Mouse (Mus musculus) hindbrain, embryonic 14.5 days (tissue): ENCODE measurements at regions not wholly inside any gene's neighbourhood (a gene's known extent, or its start where the extent isn't known, plus 50 kb on each side); places are given as distances from the start of the nearest gene placed in this dataset.

ENCODE experiments used
- ATAC-seq: fragments of 200-750 bp; cut with Nextera tagmentation; 2 replicates; pipeline ENCODE4 v1.8.0; 2017; ENCODE audit warnings: moderate number of reproducible peaks, mild to moderate bottlenecking, moderate TSS enrichment, moderate library complexity; ENCODE audit not compliant: low FRiP score
- DNase-seq: peaks from one replicate; pipeline ENCODE4 v3.0.0-alpha.2; 2015; ENCODE audit warnings: low spot score
- H3K27ac ChIP-seq: fragments of 300-500 bp; sonication (generic); 2 replicates; pipeline ENCODE4 v1.5.1; 2014; ENCODE audit warnings: mild to moderate bottlenecking, moderate library complexity
- H3K27me3 ChIP-seq: fragments of 300-500 bp; sonication (generic); 2 replicates; pipeline ENCODE4 v1.6.1; 2014; ENCODE audit warnings: mild to moderate bottlenecking, low read length, mixed read lengths; ENCODE audit not compliant: control insufficient read depth, insufficient read depth
- H3K36me3 ChIP-seq: fragments of 300-500 bp; sonication (generic); replicated peaks from 2 replicates; pipeline ENCODE4 v1.6.1; 2014; ENCODE audit not compliant: control insufficient read depth, insufficient read depth
- H3K4me1 ChIP-seq: fragments of 300-500 bp; sonication (generic); replicated peaks from 2 replicates; pipeline ENCODE4 v1.6.1; 2014; ENCODE audit warnings: antibody characterized with exemption, low read length, mixed read lengths; ENCODE audit not compliant: control insufficient read depth, insufficient read depth
- H3K4me2 ChIP-seq: fragments of 300-500 bp; sonication (generic); replicated peaks from 2 replicates; pipeline ENCODE4 v1.6.1; 2014; ENCODE audit warnings: mild to moderate bottlenecking, moderate library complexity
- H3K4me3 ChIP-seq: fragments of 300-500 bp; sonication (generic); replicated peaks from 2 replicates; pipeline ENCODE4 v1.5.1; 2014; ENCODE audit warnings: mild to moderate bottlenecking, low read length
- H3K9ac ChIP-seq: fragments of 300-500 bp; sonication (generic); 2 replicates; pipeline ENCODE4 v1.6.1; 2014
- H3K9me3 ChIP-seq: fragments of 300-500 bp; sonication (generic); 2 replicates; pipeline ENCODE4 v1.6.1; 2016; ENCODE audit warnings: low read length; ENCODE audit not compliant: control insufficient read depth
- WGBS: fragments of 180-500 bp; shearing (Covaris S2); extraction: QIAGEN DNeasy Blood & Tissue Kit; methylation state at CpG from one replicate; pipeline ENCODE4 v1.1.7; 2014; 5-methylcytosine and 5-hydroxymethylcytosine counted together

- H3K27ac ChIP-seq, result no peak overlapping the region
- ATAC-seq (no peak), DNase-seq (no peak)
- H3K27me3 ChIP-seq, result no peaks in the 10 kb centered on the region
- H3K4me1 ChIP-seq, result no peaks in the 10 kb centered on the region
- H3K9me3 ChIP-seq, result no peaks in the 10 kb centered on the region
- no peak overlapping the region for H3K4me2 ChIP-seq
- no peaks in the 10 kb centered on the region for H3K36me3 ChIP-seq
- H3K9ac ChIP-seq, result no peak overlapping the region
- WGBS, result 79% methylated on average over 4 of the region's 4 CpGs
- no peak overlapping the region for H3K4me3 ChIP-seq
These were observed 311.8 kb upstream of the Ldb2 start for GRCm38 (mm10) chr5:45111246-45111645.

- H3K4me1 ChIP-seq, result 0 out of 2 replicates have a peak, but pooled peaks cover under 1% of the 10 kb centered on the region
- no peaks in the 10 kb centered on the region for H3K27me3 ChIP-seq
- DNase-seq (no peak), ATAC-seq (no peak)
- H3K9ac ChIP-seq, result no peak overlapping the region
- H3K9me3 ChIP-seq, result no peaks in the 10 kb centered on the region
- no peaks in the 10 kb centered on the region for H3K36me3 ChIP-seq
- no peak overlapping the region for H3K4me2 ChIP-seq
- no peak overlapping the region for H3K27ac ChIP-seq
- 73% methylated on average over 3 of the region's 3 CpGs for WGBS
- no peak overlapping the region for H3K4me3 ChIP-seq
These were observed 311.3 kb upstream of the Ldb2 start for GRCm38 (mm10) chr5:45110797-45111196.

DNA sequence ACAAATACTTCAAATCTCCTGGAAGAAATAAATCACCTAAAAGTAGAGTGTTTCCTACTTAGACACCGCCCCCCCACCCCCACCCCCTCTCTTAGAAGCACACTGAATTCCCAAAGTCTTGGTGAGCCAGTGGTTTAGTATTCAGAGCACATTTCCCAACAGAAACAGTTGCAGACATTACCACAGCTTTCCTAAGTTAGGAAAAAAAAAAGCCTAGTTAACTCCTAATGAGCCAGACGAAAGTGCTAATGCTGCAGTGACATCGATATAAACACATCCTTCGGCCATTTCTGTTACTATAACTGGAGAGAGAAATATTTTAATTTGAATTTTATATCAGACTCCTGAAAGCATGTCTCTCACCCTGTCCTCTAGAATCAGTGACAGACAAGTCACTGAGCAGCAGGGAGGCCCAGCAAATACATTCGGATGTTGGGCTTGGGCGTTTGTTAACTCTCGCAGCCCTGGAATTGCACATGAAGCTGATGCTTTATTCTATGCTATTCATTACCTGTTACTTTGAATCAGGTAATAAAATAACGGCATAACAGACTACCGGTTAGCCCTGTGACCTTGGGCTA is 305.8 kb upstream of the Ldb2 start:
- WGBS, result 55% methylated on average over 9 of the region's 9 CpGs
- no peaks in the 10 kb centered on the region for H3K9me3 ChIP-seq
- no peak overlapping the region for H3K4me2 ChIP-seq
- H3K4me3 ChIP-seq, result no peak overlapping the region
- H3K27ac ChIP-seq, result peak overlapping the region; percentile 14
- no peaks in the 10 kb centered on the region for H3K27me3 ChIP-seq
- H3K4me1 ChIP-seq, result peaks cover 42% of the 10 kb centered on the region
- H3K36me3 ChIP-seq, result no peaks in the 10 kb centered on the region
- DNase-seq, result peak; percentile 70
- 0 out of 2 replicates have a peak, but pooled peaks have one; percentile 48 for ATAC-seq
- no peak overlapping the region for H3K9ac ChIP-seq

DNA sequence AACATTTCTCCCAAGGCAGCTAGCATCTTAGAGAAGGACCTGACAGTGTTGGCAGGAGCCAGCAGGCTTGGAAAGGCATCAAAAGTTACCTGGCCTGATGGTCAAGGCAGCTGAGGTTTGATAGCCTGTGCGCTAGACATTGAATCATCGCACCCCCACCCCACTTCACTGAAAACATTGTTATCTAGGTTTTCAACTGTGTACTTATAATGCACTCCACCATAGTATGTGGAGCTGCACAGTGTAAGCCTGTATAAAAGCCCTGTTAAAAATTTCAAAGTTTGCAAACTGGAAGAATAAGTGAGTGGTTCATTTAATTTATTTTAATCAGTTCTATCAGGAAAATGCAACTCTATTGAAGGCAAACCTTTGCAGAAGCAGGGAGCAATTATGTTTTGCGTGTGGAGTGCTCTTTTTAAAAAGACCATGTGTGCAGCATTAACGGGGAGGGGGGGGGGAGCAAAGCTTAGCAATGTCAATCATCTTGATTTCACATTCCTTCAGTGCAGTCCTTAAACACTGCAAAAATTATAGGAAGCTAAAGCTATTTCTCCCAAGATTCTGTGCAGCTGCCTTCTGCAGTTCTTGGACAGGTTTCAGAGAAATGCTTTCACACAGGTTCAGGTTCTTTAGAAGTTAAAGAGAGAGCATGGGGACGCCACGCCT is 304.4 kb upstream of the Ldb2 start:
- 80% methylated on average over 6 of the region's 6 CpGs for WGBS
- peak overlapping the region; percentile 6; the same call in 1 of the 2 replicates for H3K27ac ChIP-seq
- H3K27me3 ChIP-seq, result no peaks in the 10 kb centered on the region

GRCm38 (mm10) chr5:45102661-45103060 is 303.2 kb upstream of the Ldb2 start:
- H3K4me3 ChIP-seq, result no peak overlapping the region
- DNase-seq (no peak), ATAC-seq (no peak)
- H3K4me1 ChIP-seq, result peaks cover 42% of the 10 kb centered on the region
- no peaks in the 10 kb centered on the region for H3K9me3 ChIP-seq
- no peak overlapping the region for H3K4me2 ChIP-seq
- H3K27ac ChIP-seq, result peak overlapping the region; percentile 67
- H3K27me3 ChIP-seq, result no peaks in the 10 kb centered on the region
- no peak overlapping the region for H3K9ac ChIP-seq
- H3K36me3 ChIP-seq, result no peaks in the 10 kb centered on the region
- WGBS, result 33% methylated on average over 3 of the region's 3 CpGs

More for the DNA sequence above, 304.4 kb upstream of the Ldb2 start:
- peaks cover 42% of the 10 kb centered on the region for H3K4me1 ChIP-seq
- no peaks in the 10 kb centered on the region for H3K36me3 ChIP-seq
- H3K4me2 ChIP-seq, result no peak overlapping the region
- no peaks in the 10 kb centered on the region for H3K9me3 ChIP-seq
- ATAC-seq, result no peak
- no peak overlapping the region for H3K4me3 ChIP-seq
- H3K9ac ChIP-seq, result no peak overlapping the region
- no peak for DNase-seq

- peaks cover 42% of the 10 kb centered on the region for H3K4me1 ChIP-seq
- H3K9ac ChIP-seq, result no peak overlapping the region
- no peaks in the 10 kb centered on the region for H3K27me3 ChIP-seq
- 29% methylated on average over 4 of the region's 4 CpGs for WGBS
- H3K9me3 ChIP-seq, result no peaks in the 10 kb centered on the region
- no peak overlapping the region for H3K4me2 ChIP-seq
- no peaks in the 10 kb centered on the region for H3K36me3 ChIP-seq
- peak; percentile 35 for DNase-seq
- ATAC-seq, result 0 out of 2 replicates have a peak, but pooled peaks have one; percentile 31
- peak overlapping the region; percentile 67 for H3K27ac ChIP-seq
- no peak overlapping the region for H3K4me3 ChIP-seq
These were observed 302.3 kb upstream of the Ldb2 start for GRCm38 (mm10) chr5:45101777-45102176.

- no peak overlapping the region for H3K9ac ChIP-seq
- no peaks in the 10 kb centered on the region for H3K9me3 ChIP-seq
- H3K4me3 ChIP-seq, result no peak overlapping the region
- no peak overlapping the region for H3K4me2 ChIP-seq
- H3K27ac ChIP-seq, result no peak overlapping the region
- ATAC-seq, result no peak
- H3K27me3 ChIP-seq, result no peaks in the 10 kb centered on the region
- no peaks in the 10 kb centered on the region for H3K36me3 ChIP-seq
- WGBS, result 95% methylated on average over 2 of the region's 2 CpGs
- DNase-seq, result no peak
- H3K4me1 ChIP-seq, result peaks cover 30% of the 10 kb centered on the region
These were observed 299.6 kb upstream of the Ldb2 start for GRCm38 (mm10) chr5:45099082-45099481.

DNA sequence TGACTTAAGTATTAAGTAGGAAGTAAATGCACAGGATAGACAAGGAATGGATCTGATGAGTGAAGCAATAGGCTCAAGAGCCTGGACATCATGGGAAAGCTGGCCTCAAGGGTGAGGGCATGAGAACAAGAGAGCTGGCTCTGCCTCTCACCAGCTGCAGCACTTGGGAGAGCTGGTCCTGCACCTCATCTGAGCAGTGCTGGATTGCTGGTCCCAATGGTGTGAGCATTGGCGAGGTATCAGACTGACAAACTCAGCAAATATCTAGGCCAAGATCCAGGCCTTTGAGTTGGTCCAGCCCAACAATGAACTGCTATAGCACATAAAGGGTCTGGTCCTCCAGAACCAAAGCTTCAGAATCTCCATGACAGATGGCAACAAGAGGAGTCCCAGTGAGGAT is 298.5 kb upstream of the Ldb2 start:
- 86% methylated on average over 1 of the region's 1 CpGs for WGBS
- no peak for ATAC-seq
- peaks cover 19% of the 10 kb centered on the region; the same call in 1 of the 2 replicates for H3K4me1 ChIP-seq
- no peak overlapping the region for H3K27ac ChIP-seq
- no peaks in the 10 kb centered on the region for H3K9me3 ChIP-seq
- no peaks in the 10 kb centered on the region for H3K36me3 ChIP-seq
- no peak overlapping the region for H3K4me3 ChIP-seq
- H3K4me2 ChIP-seq, result no peak overlapping the region
- no peak for DNase-seq
- no peaks in the 10 kb centered on the region for H3K27me3 ChIP-seq
- no peak overlapping the region for H3K9ac ChIP-seq

GRCm38 (mm10) chr5:45084741-45085140 is 285.3 kb upstream of the Ldb2 start:
- H3K27me3 ChIP-seq, result no peaks in the 10 kb centered on the region
- H3K4me2 ChIP-seq, result no peak overlapping the region
- no peak for DNase-seq
- no peaks in the 10 kb centered on the region for H3K4me1 ChIP-seq
- H3K9me3 ChIP-seq, result peaks cover 7% of the 10 kb centered on the region; the same call in 1 of the 2 replicates
- H3K36me3 ChIP-seq, result no peaks in the 10 kb centered on the region
- no peak overlapping the region for H3K9ac ChIP-seq
- no peak overlapping the region for H3K4me3 ChIP-seq
- H3K27ac ChIP-seq, result no peak overlapping the region
- WGBS, result 91% methylated on average over 1 of the region's 1 CpGs
- no peak for ATAC-seq
